Mouse (Mus musculus) mouse embryonic stem cell (cell line): ENCODE results near the gene Rilp.

Experiments used
- in situ Hi-C, 2 experiments: fragments of 300-500 bp; cut with MboI; formaldehyde crosslinking; loops; 1 replicate in 1 of 2; 3 replicates in 1 of 2; pipeline ENCODE4 v1.14.3; 2019 to 2020; ENCODE audit warnings: low sequenced_read_pairs in 2 of 2, low pct_unique_long_range_greater_than_20kb in 1 of 2, mixed read lengths in 1 of 2; ENCODE audit not compliant: unreplicated experiment in 1 of 2

Rilp gene

DNA sequence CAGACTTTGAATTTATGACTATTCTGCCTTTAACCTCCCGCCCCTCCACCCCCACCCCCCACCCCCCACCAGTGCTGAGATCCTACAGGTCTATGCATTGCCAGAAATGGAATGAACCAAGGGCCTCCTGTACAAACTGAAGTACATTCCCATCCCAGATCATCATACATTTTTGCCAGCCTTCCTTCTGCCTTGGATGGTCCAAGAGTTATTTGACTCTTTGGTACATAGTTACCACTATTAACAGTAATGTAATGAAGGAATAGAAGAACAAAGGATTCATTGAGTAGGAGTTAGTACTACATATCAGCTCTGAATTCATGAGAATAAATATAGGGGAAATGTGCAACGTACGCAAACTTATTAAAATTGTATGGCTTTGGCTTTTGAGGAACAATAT lies 23.7 kb upstream of the Rilp start:
- in situ Hi-C loops, result loop anchor here in 1 of 2 experiments (25.0 kb wide), 1 partner anchor 824 kb away; no protein-coding TSS in a partner anchor

DNA sequence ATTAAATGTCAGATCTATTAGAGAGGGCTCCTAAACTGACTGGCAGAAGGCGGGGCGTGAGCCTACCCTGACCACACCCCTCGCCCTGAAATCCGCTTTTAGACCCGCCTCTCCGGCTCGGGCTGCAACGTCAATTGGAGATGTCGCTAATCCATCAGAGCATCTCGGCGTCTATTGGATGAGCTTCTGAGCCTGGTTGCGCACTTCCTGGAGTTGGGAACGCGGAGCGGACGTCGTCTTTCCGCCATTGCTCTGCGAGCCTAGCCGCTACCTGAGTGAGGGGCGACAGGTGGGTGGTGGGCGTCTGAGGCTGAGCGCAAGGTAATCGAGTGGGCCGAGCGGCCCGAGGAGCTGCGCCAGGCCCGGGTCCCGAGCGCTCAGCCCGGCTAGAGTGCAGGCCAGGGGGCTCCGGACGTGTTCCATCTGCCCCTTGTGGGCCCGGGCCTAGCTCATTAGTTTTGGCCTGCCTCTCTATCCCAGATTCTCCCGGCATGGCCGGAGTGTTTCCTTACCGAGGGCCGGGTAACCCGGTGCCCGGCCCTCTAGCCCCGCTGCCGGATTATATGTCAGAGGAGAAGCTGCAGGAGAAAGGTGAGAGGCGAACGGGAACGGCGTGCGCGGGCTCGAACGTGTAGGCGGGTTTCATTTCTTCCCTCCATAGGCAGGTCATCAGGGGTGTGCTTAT lies 23.2 kb upstream of the Rilp start, which contains the start of gene Prpf8:
Gene Prpf8 (plus strand): TSS at position 216 of the 685 bp plus-strand sequence.
- in situ Hi-C loops, result loop anchor here in 1 of 2 experiments (25.0 kb wide), 1 partner anchor 824 kb away; no protein-coding TSS in a partner anchor

DNA sequence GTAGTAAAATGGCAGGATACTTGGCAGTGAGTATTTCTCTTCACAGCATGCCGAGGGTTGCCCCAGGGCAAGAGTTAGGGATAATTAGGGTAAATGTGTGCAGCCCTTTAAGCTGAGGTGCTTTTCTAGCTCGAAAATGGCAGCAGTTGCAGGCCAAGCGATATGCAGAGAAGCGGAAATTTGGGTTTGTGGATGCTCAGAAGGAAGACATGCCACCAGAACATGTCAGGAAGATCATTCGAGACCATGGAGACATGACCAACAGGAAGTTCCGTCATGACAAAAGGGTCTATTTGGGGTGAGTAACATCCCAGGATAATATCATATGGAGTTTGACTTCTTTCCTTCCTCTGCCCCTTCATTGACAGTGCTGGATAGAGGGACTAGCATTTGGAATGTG lies 22.4 kb upstream of the Rilp start:
- in situ Hi-C loops, result loop anchor here in 1 of 2 experiments (25.0 kb wide), 1 partner anchor 825 kb away; no protein-coding TSS in a partner anchor

DNA sequence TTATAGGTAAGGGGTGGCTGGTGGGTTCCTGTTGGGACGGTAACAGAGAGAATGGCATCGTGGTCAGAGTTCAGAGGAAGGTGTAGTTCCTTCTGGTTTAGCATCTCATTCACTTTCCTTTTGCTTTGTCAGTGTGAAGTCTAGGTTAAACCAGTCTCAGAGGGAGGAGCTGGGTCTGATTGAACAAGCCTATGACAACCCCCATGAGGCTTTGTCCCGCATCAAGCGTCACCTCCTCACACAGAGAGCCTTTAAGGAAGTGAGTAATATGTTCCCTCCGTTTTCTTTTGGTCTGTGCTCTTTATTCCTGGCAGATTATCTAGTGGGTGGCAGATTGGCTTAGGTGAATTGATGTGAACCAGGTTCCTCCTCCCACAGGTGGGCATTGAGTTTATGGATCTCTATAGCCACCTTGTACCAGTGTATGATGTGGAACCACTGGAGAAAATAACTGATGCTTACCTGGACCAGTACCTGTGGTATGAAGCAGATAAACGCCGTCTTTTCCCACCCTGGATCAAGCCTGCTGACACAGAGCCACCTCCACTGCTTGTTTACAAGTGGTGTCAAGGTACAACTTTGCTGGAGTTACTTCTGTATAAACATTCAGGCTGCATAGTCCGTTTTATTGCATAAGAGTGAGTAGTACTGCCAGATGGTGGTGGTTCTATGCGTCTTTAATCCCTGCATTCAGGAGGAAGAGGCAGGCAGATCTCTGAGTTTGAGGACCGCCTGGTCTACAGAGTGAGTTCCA lies 15.4 kb upstream of the Rilp start:
- in situ Hi-C loops, result loop anchor here in 1 of 2 experiments (25.0 kb wide), 1 partner anchor 832 kb away; no protein-coding TSS in a partner anchor

DNA sequence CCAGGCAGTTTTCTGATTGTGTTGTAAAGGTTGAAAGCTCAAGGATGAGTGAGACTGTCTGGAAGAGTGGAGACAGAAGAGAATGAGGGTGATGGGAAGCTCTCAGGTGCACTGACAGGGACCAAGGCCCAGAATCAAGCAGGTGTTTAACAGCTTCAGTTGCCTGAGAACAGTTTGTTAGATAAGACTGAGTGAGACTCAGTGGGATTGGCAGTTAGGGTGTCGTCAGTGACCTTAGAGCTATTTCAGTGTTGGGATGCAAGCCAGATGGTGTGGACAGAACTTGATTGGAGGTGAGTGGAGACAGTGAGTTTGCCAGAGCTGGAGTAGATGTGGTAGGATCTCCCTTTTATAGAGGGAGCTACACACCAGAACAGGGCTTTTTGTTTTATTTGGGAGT lies 11.8 kb upstream of the Rilp start:
- in situ Hi-C loops, result loop anchor here in 1 of 2 experiments (25.0 kb wide), 1 partner anchor 836 kb away; no protein-coding TSS in a partner anchor

DNA sequence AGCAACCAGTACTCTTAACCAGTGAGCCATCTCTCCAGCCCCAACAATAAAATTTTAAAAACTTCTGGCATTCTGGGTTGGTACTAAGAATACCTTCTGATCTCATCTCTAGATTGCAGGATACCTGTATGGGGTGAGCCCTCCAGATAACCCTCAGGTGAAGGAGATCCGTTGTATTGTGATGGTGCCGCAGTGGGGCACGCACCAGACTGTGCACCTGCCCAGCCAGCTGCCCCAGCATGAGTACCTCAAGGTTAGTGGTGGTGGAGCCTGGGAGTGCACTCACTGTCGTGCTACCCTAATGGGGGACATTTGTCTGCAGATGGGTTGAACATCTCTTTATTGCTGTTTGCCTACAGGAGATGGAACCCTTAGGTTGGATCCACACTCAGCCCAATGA lies 1.7 kb upstream of the Rilp start:
- in situ Hi-C loops, result no loop called here

DNA sequence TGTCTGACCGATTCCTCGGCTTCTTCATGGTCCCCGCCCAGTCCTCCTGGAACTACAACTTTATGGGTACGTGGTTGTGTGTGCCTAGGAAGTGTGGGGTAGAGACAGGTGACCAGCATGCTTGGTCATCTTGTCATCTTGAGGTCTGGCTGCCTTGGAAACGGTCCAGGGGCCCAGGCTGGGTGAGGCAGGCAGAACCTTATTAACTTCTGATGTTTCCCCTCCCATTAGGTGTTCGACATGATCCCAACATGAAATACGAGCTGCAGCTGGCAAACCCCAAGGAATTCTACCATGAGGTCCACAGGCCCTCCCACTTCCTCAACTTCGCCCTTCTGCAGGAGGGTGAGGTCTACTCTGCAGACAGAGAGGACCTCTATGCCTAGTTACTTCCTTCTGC lies 990 bp upstream of the Rilp start:
- in situ Hi-C loops, result no loop called here

DNA sequence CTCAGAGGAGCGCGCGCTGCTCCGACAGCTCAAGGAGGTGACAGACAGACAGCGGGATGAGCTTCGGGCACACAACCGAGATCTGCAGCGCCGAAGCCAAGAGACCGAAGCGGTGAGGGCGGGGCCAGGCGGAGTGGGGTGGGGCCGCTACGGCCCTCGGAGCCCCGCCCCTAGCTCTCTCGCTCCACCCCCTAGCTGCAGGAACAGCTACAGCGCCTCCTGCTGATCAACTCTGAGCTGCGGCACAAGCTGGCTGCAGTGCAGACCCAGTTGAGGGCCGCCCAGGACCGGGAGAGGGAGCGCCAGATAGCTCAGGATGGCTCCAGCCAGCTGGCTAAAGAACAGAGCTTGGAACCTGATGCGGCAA lies 716 bp downstream of the Rilp start:
- in situ Hi-C loops, result no loop called here

DNA sequence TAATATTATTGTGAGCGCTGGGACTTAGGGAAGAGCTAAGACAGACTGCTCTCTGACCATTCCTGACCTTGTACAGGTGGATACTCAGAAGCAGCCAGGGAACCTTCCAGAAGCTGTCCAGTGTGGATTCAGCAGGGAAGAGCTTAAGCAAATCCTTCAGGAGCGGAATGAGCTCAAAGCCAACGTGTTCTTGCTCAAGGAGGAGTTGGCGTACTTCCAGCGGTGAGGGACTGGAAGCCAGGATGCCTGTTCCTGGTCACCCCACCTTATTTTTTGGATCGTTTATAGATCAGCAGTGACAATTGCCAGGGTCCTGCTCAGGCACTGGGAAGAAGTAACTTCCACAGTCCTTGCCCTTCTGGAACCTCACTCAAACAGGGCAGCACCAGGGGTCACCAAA lies 1.3 kb downstream of the Rilp start:
- in situ Hi-C loops, result no loop called here

DNA sequence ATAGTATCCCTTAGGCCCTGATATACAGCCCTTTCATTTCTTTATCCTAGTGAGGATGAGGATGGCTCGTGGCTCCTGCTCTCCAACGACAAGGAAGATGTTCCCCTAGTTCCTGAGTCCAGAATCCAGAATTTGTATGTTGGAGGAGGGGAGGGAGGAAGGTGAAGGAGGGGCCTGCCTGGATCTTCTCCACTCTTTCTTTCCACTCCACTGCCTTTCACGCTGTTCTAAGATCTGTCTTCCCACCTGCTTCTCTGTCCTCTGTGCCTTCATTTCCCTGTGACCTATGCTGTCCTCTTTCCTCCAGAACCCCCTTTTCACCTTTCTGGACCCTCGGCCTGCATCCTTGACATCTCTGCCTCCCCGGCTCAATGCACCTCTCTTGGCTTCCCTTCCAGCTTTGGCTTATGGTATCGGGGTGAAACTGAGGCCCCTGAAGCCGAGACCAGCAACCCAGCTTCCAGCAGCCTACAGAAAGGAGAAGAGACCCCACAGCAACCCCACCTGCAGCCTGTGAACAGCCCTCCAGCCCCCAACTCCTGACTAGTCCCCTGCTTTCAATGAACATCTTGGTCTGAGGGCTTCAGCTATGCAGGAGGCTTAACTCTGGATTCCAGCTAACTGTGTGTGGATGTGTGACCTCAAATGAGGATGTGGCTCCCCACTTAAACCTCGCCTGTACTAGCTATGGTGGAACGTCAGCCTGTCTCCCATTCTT lies 2.6 kb downstream of the Rilp start:
- in situ Hi-C loops, result no loop called here

DNA sequence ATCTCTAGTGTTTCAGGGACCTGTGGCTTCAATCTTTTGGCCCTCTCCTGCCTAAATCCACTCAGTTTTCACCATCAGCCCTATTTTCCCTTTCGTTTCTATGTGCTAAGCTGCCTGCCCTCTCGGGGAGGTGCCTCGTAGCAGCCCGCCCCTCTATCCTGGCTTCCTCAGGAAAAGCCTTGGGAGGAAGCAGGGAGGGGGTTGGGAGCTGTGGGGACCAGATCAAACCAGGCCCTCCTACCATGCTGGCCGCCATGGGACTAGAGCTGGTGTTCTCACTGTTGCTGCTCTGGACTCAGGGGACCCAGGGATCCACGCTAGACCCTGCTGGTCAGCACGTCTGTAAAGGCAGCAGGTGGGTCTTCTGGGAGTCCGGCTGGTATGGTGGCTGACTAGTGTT lies 3.4 kb downstream of the Rilp start, which contains the start of gene Scarf1:
Gene Scarf1 (plus strand): TSS at position 205 of the 400 bp plus-strand sequence.
- in situ Hi-C loops, result no loop called here

DNA sequence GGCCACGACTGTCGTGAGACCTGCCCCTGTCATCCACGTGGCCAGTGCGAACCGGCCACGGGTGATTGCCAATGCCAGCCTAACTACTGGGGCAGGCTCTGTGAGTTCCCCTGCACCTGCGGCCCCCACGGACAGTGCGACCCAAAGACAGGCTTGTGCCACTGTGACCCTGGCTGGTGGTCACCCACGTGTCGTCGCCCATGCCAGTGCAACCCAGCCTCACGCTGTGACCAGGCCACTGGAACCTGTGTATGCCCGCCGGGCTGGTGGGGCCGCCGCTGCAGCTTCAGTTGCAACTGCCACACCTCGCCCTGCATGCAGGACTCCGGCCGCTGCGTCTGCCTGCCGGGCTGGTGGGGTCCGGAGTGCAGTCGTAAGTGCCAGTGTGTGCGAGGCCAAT lies 5.3 kb downstream of the Rilp start:
- in situ Hi-C loops, result no loop called here

DNA sequence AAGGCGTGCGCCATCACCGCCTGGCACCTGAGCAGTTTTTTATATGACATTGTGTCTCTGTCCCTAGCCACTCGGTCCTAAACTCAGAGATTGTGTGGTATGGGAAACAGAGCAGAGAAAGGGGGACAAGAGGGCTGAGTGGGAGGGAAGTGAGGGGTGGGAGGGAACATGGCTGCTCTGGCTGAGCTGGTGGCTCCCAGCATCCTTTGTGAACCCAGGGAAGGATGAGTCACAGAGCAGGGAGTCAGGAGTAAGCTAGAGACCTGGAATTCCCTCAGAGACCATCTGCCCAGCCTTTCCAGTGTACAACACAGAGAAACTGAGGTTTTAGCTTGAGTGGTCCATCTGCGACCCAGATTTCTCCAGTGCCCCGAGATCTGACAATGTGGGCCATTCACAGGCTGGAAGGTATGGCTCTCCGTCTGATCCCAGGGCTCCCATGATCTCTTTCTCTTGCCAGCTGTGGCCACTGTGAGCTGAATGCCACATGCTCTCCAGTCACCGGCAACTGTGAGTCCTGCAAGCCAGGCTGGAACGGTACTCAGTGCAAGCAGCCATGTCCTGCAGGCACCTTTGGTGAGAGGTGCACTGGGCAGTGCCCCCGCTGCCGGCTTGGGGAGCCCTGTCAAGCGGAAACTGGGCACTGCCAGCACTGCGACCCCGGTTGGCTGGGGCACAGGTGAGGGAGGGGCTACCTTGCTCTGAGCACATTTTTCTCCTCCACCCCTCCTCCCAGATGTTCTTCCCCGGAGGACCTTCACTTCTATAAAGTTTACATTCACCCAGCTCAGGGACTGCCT lies 10.1 kb downstream of the Rilp start:
- in situ Hi-C loops, result no loop called here

DNA sequence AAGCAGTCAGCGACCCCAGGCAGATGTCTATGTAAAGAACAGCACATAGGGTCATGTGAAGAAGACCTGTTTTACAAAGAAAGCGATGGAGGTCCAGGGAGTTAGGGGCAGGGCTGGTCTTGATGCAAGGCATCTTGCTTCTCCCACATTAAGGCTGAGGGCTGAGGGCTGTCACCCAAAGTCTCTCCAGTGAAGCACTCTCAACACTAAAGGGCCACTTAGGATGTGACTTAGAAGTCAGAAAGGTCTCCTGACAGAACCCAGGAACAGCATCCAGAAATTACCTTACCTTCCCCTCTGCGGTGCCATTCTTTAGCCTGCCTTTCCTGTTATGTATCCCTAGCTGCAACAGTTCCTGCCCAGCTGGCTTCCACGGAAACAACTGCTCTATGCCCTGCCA lies 11.7 kb downstream of the Rilp start:
- in situ Hi-C loops, result no loop called here

DNA sequence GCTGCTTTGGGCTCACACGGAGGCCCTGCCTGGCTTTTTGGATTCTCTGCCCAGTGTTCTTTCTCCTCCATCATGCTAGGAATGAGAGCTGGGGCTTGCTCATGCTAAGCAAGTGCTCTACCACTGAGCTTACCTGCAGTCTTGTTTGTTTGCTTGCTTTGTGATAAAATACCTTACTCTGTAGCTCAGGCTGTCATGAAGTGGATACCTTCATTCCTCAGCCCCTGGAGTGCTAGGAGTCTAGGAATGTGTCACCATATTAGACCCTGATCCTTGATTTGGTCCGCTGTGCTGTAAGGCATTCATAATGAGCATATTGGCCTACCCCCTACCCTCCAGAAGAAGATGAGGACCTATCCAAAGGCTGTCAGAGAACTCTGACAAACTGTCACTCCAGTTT lies 12.9 kb downstream of the Rilp start:
- in situ Hi-C loops, result no loop called here

DNA sequence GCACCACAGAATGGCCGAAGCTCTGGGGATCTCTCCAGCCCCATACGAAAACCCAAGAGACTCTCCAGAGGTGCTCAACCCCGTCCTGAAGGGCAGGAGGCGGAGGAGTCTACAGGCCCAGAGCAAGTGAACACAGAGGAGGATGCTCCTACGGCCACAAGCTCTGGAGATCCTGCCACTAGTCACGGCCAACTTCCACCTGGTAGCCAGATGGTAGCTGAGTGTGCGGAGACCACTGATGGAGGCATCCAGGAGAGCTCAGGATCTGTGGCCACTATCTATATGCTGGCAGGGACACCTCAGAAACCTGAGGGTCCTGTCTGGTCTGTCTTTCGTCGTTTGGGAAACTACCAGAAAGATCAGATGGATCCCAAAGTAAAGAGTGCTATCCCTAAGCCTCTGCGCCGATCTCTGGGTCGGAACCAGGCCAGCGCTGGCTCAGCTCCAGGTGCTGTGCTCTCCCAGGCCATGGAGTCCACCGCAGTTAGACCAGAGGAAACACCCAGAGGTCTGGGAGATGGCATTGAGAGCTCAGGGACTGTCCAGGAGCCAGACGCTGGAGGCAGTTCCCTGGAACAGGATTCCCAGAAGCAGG lies 15.7 kb downstream of the Rilp start:
- in situ Hi-C loops, result no loop called here

DNA sequence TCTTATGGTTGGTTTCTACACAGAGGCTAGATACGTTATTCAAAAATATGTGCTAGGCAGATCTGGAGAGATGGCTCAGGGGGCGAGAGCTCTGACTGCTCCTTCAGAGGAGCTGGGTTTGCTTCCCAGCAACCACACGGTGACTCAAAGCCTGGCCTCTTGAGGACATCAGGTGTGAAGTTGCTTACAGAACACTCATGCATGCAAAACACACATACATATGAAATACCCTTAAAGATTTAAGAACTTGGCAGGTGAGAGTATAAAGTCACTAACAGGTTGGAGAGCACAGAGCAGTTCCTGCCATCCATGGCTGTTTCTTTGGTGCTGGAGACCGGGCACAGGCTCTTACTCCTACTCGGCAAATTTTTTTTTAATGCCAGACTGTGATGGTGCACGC lies 17.0 kb downstream of the Rilp start:
- in situ Hi-C loops, result no loop called here

DNA sequence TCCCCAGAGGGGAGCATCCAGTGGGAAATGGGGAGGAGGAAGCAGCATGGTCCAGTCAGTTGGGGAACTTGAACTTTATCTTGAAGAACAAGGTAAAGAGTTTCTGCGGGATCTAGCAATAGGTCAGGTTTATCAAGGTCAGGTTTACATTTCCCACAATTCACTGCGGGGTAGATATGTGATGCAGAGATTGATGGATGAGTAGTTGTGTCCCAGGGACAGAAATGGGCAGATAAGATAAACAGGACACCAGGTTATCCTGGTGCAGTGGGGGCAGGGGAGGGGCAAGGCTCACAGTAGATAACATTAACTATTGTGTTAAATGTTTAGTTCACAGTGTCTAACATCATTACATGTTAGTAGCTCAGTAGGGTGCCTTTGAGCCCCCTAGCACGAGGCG lies 19.9 kb downstream of the Rilp start:
- in situ Hi-C loops, result loop anchor here in 1 of 2 experiments (5.0 kb wide), 1 partner anchor 43 kb away; no protein-coding TSS in a partner anchor
